Mouse (Mus musculus): ENCODE measurements around the gene Nrf1. TPM values are rescaled to one million over a fixed set of nuclear protein-coding genes. Genes with fewer than 3 reads are reported as not detected.

Nrf1 gene
- 84.9 TPM in 1 of 2 replicates, not detected in the other for polyA plus RNA-seq (2012; ENCODE audit: insufficient read depth, insufficient read length, low replicate concordance, missing spikeins)

GRCm38 (mm10) chr6:30047271-30048162 is at the start of gene Nrf1:
Nrf1 (plus strand) TSS chr6:30047988.
- H3K27ac ChIP-seq (ENCODE audit: insufficient read depth, low read depth, low read length) = peak within 1 kb of the TSS; percentile 99
- under 1% methylated on average over 61 of the region's 78 CpGs for WGBS
- TF ChIP-seq CTCF (IDR thresholded peaks at IDR 0.05; ENCODE audit: insufficient read depth, low read depth, low read length) (no peak), POLR2A (IDR thresholded peaks at IDR 0.05; ENCODE audit: insufficient read depth, low read depth, low read length) (peak; percentile 98)

GRCm38 (mm10) chr6:29998140-29998539 is 49.6 kb upstream of the Nrf1 start:
- Histone ChIP-seq H3K4me3 (ENCODE audit: insufficient read depth, low read depth, low read length) (no peak overlapping the region), H3K27ac (ENCODE audit: insufficient read depth, low read depth, low read length) (no peak overlapping the region), H3K4me1 (ENCODE audit: control insufficient read depth, insufficient read depth, low read length) (no peaks in the 10 kb centered on the region)
- TF ChIP-seq POLR2A (IDR thresholded peaks at IDR 0.05; ENCODE audit: insufficient read depth, low read depth, low read length) = no peak
- no peak for TF ChIP-seq CTCF (IDR thresholded peaks at IDR 0.05; ENCODE audit: insufficient read depth, low read depth, low read length)
- 87% methylated on average over 9 of the region's 9 CpGs for WGBS

More at GRCm38 (mm10) chr6:30047271-30048162, at the start of gene Nrf1:
- peak within 1 kb of the TSS; percentile 94 for H3K4me3 ChIP-seq (ENCODE audit: insufficient read depth, low read depth, low read length)
- H3K4me1 ChIP-seq (ENCODE audit: control insufficient read depth, insufficient read depth, low read length) = no peaks in the 10 kb centered on the region

GRCm38 (mm10) chr6:29998771-29999170 is 49.0 kb upstream of the Nrf1 start:
- Histone ChIP-seq H3K27ac (ENCODE audit: insufficient read depth, low read depth, low read length) (no peak overlapping the region), H3K4me3 (ENCODE audit: insufficient read depth, low read depth, low read length) (no peak overlapping the region), H3K4me1 (ENCODE audit: control insufficient read depth, insufficient read depth, low read length) (no peaks in the 10 kb centered on the region)
- 74% methylated on average over 4 of the region's 4 CpGs for WGBS
- TF ChIP-seq CTCF (IDR thresholded peaks at IDR 0.05; ENCODE audit: insufficient read depth, low read depth, low read length) = no peak
- no peak for TF ChIP-seq POLR2A (IDR thresholded peaks at IDR 0.05; ENCODE audit: insufficient read depth, low read depth, low read length)

DNA sequence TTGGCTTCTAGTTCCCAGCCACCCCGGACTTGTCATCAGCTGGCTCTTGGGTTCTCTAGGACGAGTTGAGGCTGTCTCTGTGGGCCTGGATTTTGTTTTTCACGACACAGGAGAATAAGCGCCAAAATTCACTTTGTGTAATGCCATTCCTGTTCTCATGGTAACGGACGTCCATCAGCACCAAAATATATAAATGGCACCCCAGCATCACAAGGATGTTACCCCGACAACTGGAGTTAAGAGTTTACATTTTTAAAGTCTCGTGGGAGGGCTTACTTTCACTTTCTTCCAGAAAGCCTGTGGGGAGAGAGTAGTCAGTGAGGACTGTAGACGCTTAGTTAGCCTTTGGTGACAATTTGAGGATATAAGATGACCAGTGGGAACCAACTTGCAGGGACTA is 45.2 kb upstream of the Nrf1 start:
- TF ChIP-seq CTCF (IDR thresholded peaks at IDR 0.05; ENCODE audit: insufficient read depth, low read depth, low read length) (no peak), POLR2A (IDR thresholded peaks at IDR 0.05; ENCODE audit: insufficient read depth, low read depth, low read length) (no peak)
- Histone ChIP-seq H3K4me1 (ENCODE audit: control insufficient read depth, insufficient read depth, low read length) (no peaks in the 10 kb centered on the region), H3K4me3 (ENCODE audit: insufficient read depth, low read depth, low read length) (no peak overlapping the region), H3K27ac (ENCODE audit: insufficient read depth, low read depth, low read length) (no peak overlapping the region)
- 79% methylated on average over 9 of the region's 9 CpGs for WGBS

DNA sequence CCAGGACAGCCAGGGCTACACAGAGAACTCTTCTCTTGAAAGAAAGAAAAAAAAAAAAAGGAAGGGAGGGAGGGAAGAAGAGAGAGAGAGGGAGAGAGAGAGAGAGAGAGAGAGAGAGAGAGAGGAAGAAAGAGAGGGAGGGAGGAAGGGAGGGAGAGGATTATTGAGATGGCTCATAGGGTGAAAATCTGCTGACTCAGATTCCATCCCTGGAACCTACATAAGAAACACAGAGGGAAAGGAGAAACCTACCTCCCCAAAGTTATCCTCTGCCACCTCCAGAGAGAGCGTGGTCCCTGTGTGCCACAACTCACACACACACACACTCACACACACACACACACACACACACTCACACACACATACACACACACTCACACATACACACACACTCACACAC is 41.9 kb upstream of the Nrf1 start:
- WGBS = 100% methylated on average over 1 of the region's 1 CpGs

DNA sequence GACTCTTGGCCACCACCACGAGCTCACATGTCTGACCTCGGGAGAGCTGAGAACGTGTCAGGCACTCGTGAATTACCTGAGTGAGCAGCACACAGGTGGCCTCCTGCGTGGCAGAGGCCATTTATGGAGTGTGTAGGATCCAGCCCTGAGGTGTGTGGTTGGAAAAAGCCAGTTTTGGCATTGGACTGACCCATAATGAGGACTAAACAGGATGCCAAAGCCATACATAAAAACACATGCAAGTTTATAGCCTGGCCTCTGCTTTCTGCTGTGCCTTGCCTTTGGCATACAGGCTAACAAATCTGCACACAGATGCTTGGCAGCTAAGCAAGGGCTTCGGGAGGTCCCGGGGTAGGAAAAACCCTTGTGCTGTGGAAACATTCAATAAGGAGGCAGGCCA is 38.6 kb upstream of the Nrf1 start:
- Histone ChIP-seq H3K4me1 (ENCODE audit: control insufficient read depth, insufficient read depth, low read length) (no peaks in the 10 kb centered on the region), H3K4me3 (ENCODE audit: insufficient read depth, low read depth, low read length) (no peak overlapping the region), H3K27ac (ENCODE audit: insufficient read depth, low read depth, low read length) (no peak overlapping the region)
- TF ChIP-seq POLR2A (IDR thresholded peaks at IDR 0.05; ENCODE audit: insufficient read depth, low read depth, low read length) (no peak), CTCF (IDR thresholded peaks at IDR 0.05; ENCODE audit: insufficient read depth, low read depth, low read length) (no peak)
- WGBS = 77% methylated on average over 7 of the region's 7 CpGs

More for the DNA sequence above, 41.9 kb upstream of the Nrf1 start:
- Histone ChIP-seq H3K27ac (ENCODE audit: insufficient read depth, low read depth, low read length) (no peak overlapping the region), H3K4me3 (ENCODE audit: insufficient read depth, low read depth, low read length) (no peak overlapping the region), H3K4me1 (ENCODE audit: control insufficient read depth, insufficient read depth, low read length) (no peaks in the 10 kb centered on the region)
- no peak for TF ChIP-seq POLR2A (IDR thresholded peaks at IDR 0.05; ENCODE audit: insufficient read depth, low read depth, low read length)
- TF ChIP-seq CTCF (IDR thresholded peaks at IDR 0.05; ENCODE audit: insufficient read depth, low read depth, low read length) = no peak

DNA sequence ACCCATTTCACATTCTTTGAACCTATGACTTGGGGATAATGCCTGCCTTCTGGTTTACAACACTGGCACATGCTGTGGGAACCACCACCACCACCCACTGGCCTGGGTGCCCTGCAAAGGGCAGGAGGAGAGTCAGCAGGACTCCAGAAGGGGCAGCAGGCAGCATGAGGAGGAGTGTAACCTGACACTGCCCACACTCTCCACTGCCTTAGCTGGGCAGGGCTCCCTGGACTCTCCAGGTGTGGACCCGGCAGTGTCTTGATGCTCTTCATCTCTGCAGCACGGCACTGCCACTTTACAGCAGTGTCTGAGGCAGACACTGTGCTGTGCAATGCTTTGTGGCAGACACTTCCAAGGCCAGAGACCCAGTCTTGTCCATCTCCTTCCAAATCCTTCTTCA is 34.3 kb upstream of the Nrf1 start:
- 75% methylated on average over 2 of the region's 2 CpGs for WGBS
- no peak overlapping the region for H3K4me3 ChIP-seq (ENCODE audit: insufficient read depth, low read depth, low read length)
- H3K27ac ChIP-seq (ENCODE audit: insufficient read depth, low read depth, low read length) = no peak overlapping the region
- TF ChIP-seq POLR2A (IDR thresholded peaks at IDR 0.05; ENCODE audit: insufficient read depth, low read depth, low read length) (no peak), CTCF (IDR thresholded peaks at IDR 0.05; ENCODE audit: insufficient read depth, low read depth, low read length) (no peak)
- H3K4me1 ChIP-seq (ENCODE audit: control insufficient read depth, insufficient read depth, low read length) = no peaks in the 10 kb centered on the region

GRCm38 (mm10) chr6:30014187-30014864 is 33.5 kb upstream of the Nrf1 start:
- TF ChIP-seq POLR2A (IDR thresholded peaks at IDR 0.05; ENCODE audit: insufficient read depth, low read depth, low read length) (no peak), CTCF (IDR thresholded peaks at IDR 0.05; ENCODE audit: insufficient read depth, low read depth, low read length) (no peak)
- Histone ChIP-seq H3K4me1 (ENCODE audit: control insufficient read depth, insufficient read depth, low read length) (no peaks in the 10 kb centered on the region), H3K4me3 (ENCODE audit: insufficient read depth, low read depth, low read length) (no peak overlapping the region), H3K27ac (ENCODE audit: insufficient read depth, low read depth, low read length) (no peak overlapping the region)
- 67% methylated on average over 5 of the region's 5 CpGs for WGBS

- no peak for TF ChIP-seq CTCF (IDR thresholded peaks at IDR 0.05; ENCODE audit: insufficient read depth, low read depth, low read length)
- TF ChIP-seq POLR2A (IDR thresholded peaks at IDR 0.05; ENCODE audit: insufficient read depth, low read depth, low read length) = no peak
- 92% methylated on average over 1 of the region's 1 CpGs for WGBS
- H3K4me1 ChIP-seq (ENCODE audit: control insufficient read depth, insufficient read depth, low read length) = no peaks in the 10 kb centered on the region
- no peak overlapping the region for H3K27ac ChIP-seq (ENCODE audit: insufficient read depth, low read depth, low read length)
- H3K4me3 ChIP-seq (ENCODE audit: insufficient read depth, low read depth, low read length) = no peak overlapping the region
These were observed 26.5 kb upstream of the Nrf1 start for GRCm38 (mm10) chr6:30021241-30021640.

Measured in olfactory bulb, adult 2 months (tissue).